Comparison of ENCODE assay signal across 8 mouse cellular contexts in the genomic region with DNA sequence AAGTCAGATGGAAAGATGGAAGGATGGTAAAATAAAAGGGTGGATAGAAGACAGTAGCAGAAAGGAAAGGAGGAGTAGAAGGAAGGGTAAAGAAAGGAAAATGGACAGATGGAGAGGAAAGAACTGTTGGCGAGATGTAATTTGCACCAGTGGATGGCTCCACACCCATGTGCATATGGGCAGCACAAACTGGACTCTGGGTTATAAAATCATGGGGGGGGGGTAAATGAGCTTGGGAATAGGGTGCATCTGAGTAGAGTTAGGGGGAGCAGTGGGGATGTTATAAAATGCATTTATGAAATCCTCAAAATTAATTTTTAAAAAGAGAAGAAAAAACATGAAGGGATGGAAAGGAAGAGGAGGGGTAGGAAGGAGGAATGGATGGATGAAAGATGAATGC. TPM values are rescaled to one million over a fixed set of nuclear protein-coding genes. Genes with fewer than 3 reads are reported as not detected.
DNase-seq lines count a peak whose midpoint lies in the region; ATAC-seq and TF ChIP-seq lines count a peak whose summit lies in the region.

No protein-coding gene starts in this region.

- H3K9me3 ChIP-seq in liver, embryonic 12.5 days (replicated peaks) = no peaks in the 10 kb centered on the region

- H3K4me2 ChIP-seq in liver, embryonic 12.5 days = peak overlapping the region; percentile 66

- peaks cover 6% of the 10 kb centered on the region; the same call in 1 of the 2 replicates for H3K36me3 ChIP-seq in spleen, adult 2 months (ENCODE audit: control insufficient read depth, insufficient read depth, low read length)
- no peaks in the 10 kb centered on the region for H3K36me3 ChIP-seq in liver, embryonic 12.5 days

- no peak for DNase-seq in frontal cortex, adult 2 months (ENCODE audit: extremely low spot score in 1 of 2, low spot score in 1 of 2)
- no peak for DNase-seq in spleen, adult 2 months (ENCODE audit: low read depth in 1 of 2, low spot score in 2 of 2)
- no peak for DNase-seq in spleen, postnatal 36 days (ENCODE audit: low spot score in 2 of 2)
- DNase-seq in urinary bladder, postnatal 25 days (ENCODE audit: low spot score) = no peak
- DNase-seq in spleen, postnatal 14 days (ENCODE audit: low spot score in 2 of 2) = no peak
- DNase-seq in left cerebral cortex, adult 9 months (ENCODE audit: low spot score in 2 of 2) = no peak

- 0 out of 2 replicates have a peak, but pooled peaks have one; percentile 14 for ATAC-seq in frontal cortex, adult (ENCODE audit: low TSS enrichment)
- ATAC-seq in liver, embryonic 12.5 days = no peak

- no peaks in the 10 kb centered on the region; the same call in 1 of the 2 replicates for H3K4me1 ChIP-seq in spleen, adult 2 months (ENCODE audit: control insufficient read depth, insufficient read depth, insufficient read length)
- peaks cover 6% of the 10 kb centered on the region; the same call in 1 of the 2 replicates for H3K4me1 ChIP-seq in liver, embryonic 12.5 days

- H3K9ac ChIP-seq in liver, embryonic 12.5 days = peak overlapping the region; percentile 67

- TF ChIP-seq POLR2A in spleen, adult 2 months (IDR thresholded peaks at IDR 0.05; ENCODE audit: low read depth, low read length) = no peak

- H3K27me3 ChIP-seq in spleen, adult 2 months (ENCODE audit: control insufficient read depth, insufficient read depth, low read length) = no peaks in the 10 kb centered on the region
- peaks cover 12% of the 10 kb centered on the region; the same call in 1 of the 2 replicates for H3K27me3 ChIP-seq in liver, embryonic 12.5 days (replicated peaks)

- H3K27ac ChIP-seq in spleen, adult 2 months (ENCODE audit: insufficient read depth, low read length) = no peak overlapping the region
- H3K27ac ChIP-seq in liver, embryonic 12.5 days = no peak overlapping the region

- peak overlapping the region; percentile 69; the same call in 1 of the 2 replicates for H3K4me3 ChIP-seq in spleen, adult 2 months (ENCODE audit: extremely low read depth, insufficient read depth, insufficient read length)
- peak overlapping the region; percentile 63 for H3K4me3 ChIP-seq in liver, embryonic 12.5 days

- no peak for TF ChIP-seq CTCF in spleen, adult 2 months (IDR thresholded peaks at IDR 0.05; ENCODE audit: extremely low read depth, insufficient read depth, insufficient read length, insufficient replicate concordance)

- WGBS in spleen, adult 2 months = 87% methylated on average over 1 of the region's 1 CpGs
- 47% methylated on average over 1 of the region's 1 CpGs for WGBS in liver, embryonic 12.5 days (ENCODE audit: insufficient replicate concordance)

RNA-seq across cellular contexts. Expression of gene Ids, which starts 0.7 kb away (rescaled TPM):
- polyA plus RNA-seq in frontal cortex, adult 2 months (2012; rRNA removed) = 225 and 243 TPM in 2 replicates
- 13.4 and 14.1 TPM in 2 replicates for polyA plus RNA-seq in spleen, adult 2 months (2012; rRNA removed)
- 0.68 and 0.69 TPM in 2 replicates for polyA plus RNA-seq in liver, embryonic 12.5 days (2016; fragmentation: Nextera tagmentation; extraction: Ambion mirVana)

RNA-seq across cellular contexts. Expression of gene 1110012L19Rik, which starts 21.5 kb away (rescaled TPM):
- 16.4 and 17.1 TPM in 2 replicates for polyA plus RNA-seq in frontal cortex, adult 2 months (2012; rRNA removed)
- polyA plus RNA-seq in spleen, adult 2 months (2012; rRNA removed) = 2.3 and 3.0 TPM in 2 replicates
- polyA plus RNA-seq in liver, embryonic 12.5 days (2016; fragmentation: Nextera tagmentation; extraction: Ambion mirVana) = 12.1 and 12.6 TPM in 2 replicates

Comparison
In these comparisons a context has a peak if more than half of its experiments do, and no peak if none do; other contexts are left out.
1. RNA of gene Ids, which starts 0.7 kb away (polyA plus RNA-seq): 225 to 243 TPM in frontal cortex, adult 2 months; 13.4 to 14.1 TPM in spleen, adult 2 months and 0.68 to 0.69 TPM in liver, embryonic 12.5 days; every median in the first group is over 10 times any median in the second.